8 mouse cellular contexts compared by ENCODE assay signal in genomic region chr2:138257692-138258315, GRCm38 (mm10). TPM values are rescaled to one million over a fixed set of nuclear protein-coding genes. Genes with fewer than 3 reads are reported as not detected.
DNase-seq lines count a peak whose midpoint lies in the region; ATAC-seq lines count a peak whose summit lies in the region.

No protein-coding gene starts in this region.

- H3K4me1 ChIP-seq in heart, embryonic 10.5 days = peaks cover 17% of the 10 kb centered on the region; the same call in 1 of the 2 replicates
- peaks cover 17% of the 10 kb centered on the region; the same call in 1 of the 2 replicates for H3K4me1 ChIP-seq in kidney, embryonic 14.5 days (ENCODE audit: control insufficient read depth, insufficient read depth, low read length)

- H3K4me3 ChIP-seq in heart, embryonic 10.5 days = peak overlapping the region; percentile 93
- H3K4me3 ChIP-seq in kidney, embryonic 14.5 days (ENCODE audit: low read length) = peak overlapping the region; percentile 95

- no peaks in the 10 kb centered on the region for H3K9me3 ChIP-seq in heart, embryonic 10.5 days
- no peaks in the 10 kb centered on the region for H3K9me3 ChIP-seq in kidney, embryonic 14.5 days (ENCODE audit: control insufficient read depth, low read length)

- no peaks in the 10 kb centered on the region for H3K36me3 ChIP-seq in heart, embryonic 10.5 days
- no peaks in the 10 kb centered on the region for H3K36me3 ChIP-seq in kidney, embryonic 14.5 days (ENCODE audit: control insufficient read depth, insufficient read depth, low read length)

- 5% methylated on average over 10 of the region's 10 CpGs for WGBS in heart, embryonic 10.5 days
- 0% methylated on average over 10 of the region's 10 CpGs for WGBS in kidney, embryonic 14.5 days

- peak overlapping the region; percentile 75 for H3K4me2 ChIP-seq in kidney, embryonic 14.5 days (replicated peaks; ENCODE audit: low read depth, low read length)

- H3K27me3 ChIP-seq in heart, embryonic 10.5 days (ENCODE audit: insufficient read depth, poor library complexity, severe bottlenecking) = no peaks in the 10 kb centered on the region
- no peaks in the 10 kb centered on the region for H3K27me3 ChIP-seq in kidney, embryonic 14.5 days (ENCODE audit: control insufficient read depth, insufficient read depth, low read length)

- ATAC-seq in kidney, embryonic 14.5 days (ENCODE audit: low FRiP score, low TSS enrichment) = no peak

- peak overlapping the region; percentile 99 for H3K27ac ChIP-seq in heart, embryonic 10.5 days
- H3K27ac ChIP-seq in kidney, embryonic 14.5 days (ENCODE audit: low read depth, low read length) = peak overlapping the region; percentile 44; the same call in 1 of the 2 replicates

- peak overlapping the region; percentile 97 for H3K9ac ChIP-seq in kidney, embryonic 14.5 days (ENCODE audit: low read depth, low read length)

- DNase-seq in right cerebral cortex, adult 2 months (ENCODE audit: low spot score in 2 of 2) = peak; percentile 35 to 41
- DNase-seq in right cerebral cortex, adult 18-20 months = no peak
- peak; percentile 46 to 69 for DNase-seq in cerebellum, postnatal 25 days
- DNase-seq in heart, embryonic 10.5 days (ENCODE audit: low spot score) = no peak
- DNase-seq in lung, postnatal 10 days = peak; percentile 83
- peak; percentile 57 for DNase-seq in skeletal muscle tissue, adult 2 months (ENCODE audit: low read depth, low spot score)
- DNase-seq in frontal cortex, postnatal 10 days (ENCODE audit: low spot score in 2 of 2) = no peak

RNA-seq across cellular contexts. Expression of gene Btbd3, which starts 1.4 kb away (rescaled TPM):
- 7.0 and 7.6 TPM in 2 replicates for polyA plus RNA-seq in heart, embryonic 10.5 days (2016; fragmentation: Nextera tagmentation; extraction: Ambion mirVana)
- polyA plus RNA-seq in kidney, embryonic 14.5 days (2014; fragmentation: Nextera tagmentation; extraction: Ambion mirVana) = 18.4 and 21.2 TPM in 2 replicates

Comparison
In these comparisons a context has a peak if more than half of its experiments do, and no peak if none do; other contexts are left out.
1. DNase-seq: peak in right cerebral cortex, adult 2 months (2 of 2), cerebellum, postnatal 25 days (2 of 2), lung, postnatal 10 days (single experiment) and skeletal muscle tissue, adult 2 months (single experiment); none in right cerebral cortex, adult 18-20 months (single experiment), heart, embryonic 10.5 days (single experiment) and frontal cortex, postnatal 10 days (0 of 2).